Mouse (Mus musculus) midbrain, embryonic 10.5 days (tissue): ENCODE measurements at regions not wholly inside any gene's neighbourhood (a gene's known extent, or its start where the extent isn't known, plus 50 kb on each side); places are given as distances from the start of the nearest gene placed in this dataset.
A peak's percentile ranks its signal among the peaks of the same experiment; 100 is the strongest.
"Not testable (repeated sequence)": the region's sequence is repeated elsewhere in the genome, so short reads cannot be mapped to it uniquely, and the experiment has no call there.

Source experiments
- DNase-seq: peaks from one replicate; pipeline ENCODE4 v3.0.0-alpha.2; 2017; ENCODE audit warnings: low spot score
- H3K27ac ChIP-seq: fragments of 300-500 bp; sonication (generic); replicated peaks from 2 replicates; pipeline ENCODE4 v1.5.1; 2016; ENCODE audit warnings: mild to moderate bottlenecking
- H3K27me3 ChIP-seq: fragments of 300-500 bp; sonication (generic); 2 replicates; pipeline ENCODE4 v1.6.1; 2016; ENCODE audit warnings: low read depth, mild to moderate bottlenecking; ENCODE audit not compliant: poor library complexity, severe bottlenecking
- H3K36me3 ChIP-seq: fragments of 300-500 bp; sonication (generic); 2 replicates; pipeline ENCODE4 v1.6.1; 2016; ENCODE audit warnings: mild to moderate bottlenecking, moderate library complexity
- H3K4me1 ChIP-seq: fragments of 300-500 bp; sonication (generic); 2 replicates; pipeline ENCODE4 v1.6.1; 2016
- H3K4me3 ChIP-seq: fragments of 300-500 bp; sonication (generic); 2 replicates; pipeline ENCODE4 v1.5.1; 2016; ENCODE audit warnings: mild to moderate bottlenecking, moderate library complexity
- H3K9me3 ChIP-seq: fragments of 300-500 bp; sonication (generic); replicated peaks from 2 replicates; pipeline ENCODE4 v1.6.1; 2016; ENCODE audit warnings: mild to moderate bottlenecking
- WGBS: fragments of 180-500 bp; shearing (Covaris S2); methylation state at CpG from one replicate; pipeline ENCODE4 v1.1.7; 2016; 5-methylcytosine and 5-hydroxymethylcytosine counted together

DNA sequence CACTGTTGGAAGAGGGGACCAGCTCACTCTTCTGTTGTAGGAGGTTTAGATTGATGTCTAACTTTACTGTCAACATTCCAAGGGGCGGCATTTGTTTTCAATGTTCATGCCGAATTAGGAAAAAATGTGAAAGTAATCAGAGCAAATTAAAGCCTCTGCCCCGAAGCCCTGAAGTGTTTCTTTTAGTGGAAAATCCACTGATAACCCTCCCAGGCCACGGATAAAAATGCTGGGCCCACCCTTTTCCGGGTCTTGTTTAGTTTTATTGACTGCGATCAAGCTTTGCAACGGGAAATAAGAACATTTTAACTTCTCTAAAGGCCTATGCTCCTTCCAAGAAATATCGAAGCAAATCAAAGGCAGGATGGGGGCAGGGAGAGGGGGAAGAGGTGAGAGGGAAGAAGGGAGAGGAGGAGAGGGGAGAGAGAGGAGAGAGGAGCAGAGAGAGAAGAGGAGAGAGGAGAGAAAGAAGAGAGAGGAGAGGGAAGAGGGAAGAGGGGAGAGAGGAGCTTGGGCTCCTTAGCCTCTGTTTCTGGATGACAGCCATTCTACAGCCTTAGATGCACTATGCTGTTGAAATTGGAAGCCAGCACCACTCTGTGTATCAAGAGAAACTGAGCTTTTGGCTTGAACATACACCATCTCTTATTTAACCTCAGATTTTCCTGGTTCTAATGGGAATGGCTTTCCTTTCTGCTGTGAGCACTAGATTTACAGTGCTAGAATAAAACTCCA is 140.3 kb upstream of the Palmd start:
- 69% methylated on average over 8 of the region's 8 CpGs for WGBS
- Histone ChIP-seq H3K4me3 (no peak overlapping the region), H3K9me3 (no peaks in the 10 kb centered on the region), H3K4me1 (no peaks in the 10 kb centered on the region), H3K27me3 (no peaks in the 10 kb centered on the region), H3K36me3 (no peaks in the 10 kb centered on the region), H3K27ac (no peak overlapping the region)
- no peak for DNase-seq

DNA sequence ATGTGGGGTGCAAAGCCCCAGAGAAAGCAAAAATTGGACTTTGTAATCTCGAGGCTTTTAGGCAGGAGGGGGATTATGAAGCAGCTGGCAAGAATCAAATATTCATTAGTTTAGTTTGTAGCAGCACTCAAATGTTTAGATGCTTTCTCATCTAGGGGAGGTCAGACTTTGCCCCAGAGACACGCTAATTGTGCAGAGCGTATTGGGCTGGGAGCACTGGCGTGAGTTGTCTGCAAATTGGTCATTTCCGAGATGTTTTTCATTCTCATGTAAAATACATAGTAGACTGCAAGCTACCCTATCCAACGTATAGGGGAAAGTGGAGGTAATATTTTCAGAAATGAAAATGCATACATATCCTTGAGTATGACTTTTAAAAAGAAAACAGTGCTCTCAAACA is 139.2 kb upstream of the Palmd start:
- no peak for DNase-seq
- WGBS: 77% methylated on average over 6 of the region's 6 CpGs
- no peak overlapping the region for H3K27ac ChIP-seq
- H3K9me3 ChIP-seq: no peaks in the 10 kb centered on the region
- H3K36me3 ChIP-seq: no peaks in the 10 kb centered on the region
- no peaks in the 10 kb centered on the region for H3K4me1 ChIP-seq
- H3K27me3 ChIP-seq: no peaks in the 10 kb centered on the region
- H3K4me3 ChIP-seq: no peak overlapping the region

DNA sequence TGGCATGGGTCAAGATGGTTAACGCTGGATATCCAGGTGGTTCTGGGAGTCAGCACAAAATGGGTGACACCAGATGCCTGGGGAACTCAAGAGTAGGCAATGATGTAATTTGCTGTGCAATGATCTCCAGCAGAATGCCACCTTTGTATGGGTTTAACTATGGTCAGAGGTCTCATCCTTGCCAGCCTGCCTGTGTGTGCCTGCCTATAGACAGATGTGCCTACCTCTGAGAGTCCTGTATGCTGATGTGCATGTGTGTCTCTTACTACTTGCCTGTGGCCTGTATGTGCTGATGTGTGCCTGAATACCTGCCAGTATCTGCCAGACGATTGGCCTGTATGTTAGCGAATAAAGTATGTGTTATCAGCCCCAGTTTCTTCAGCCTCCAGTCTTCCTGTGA is 138.6 kb upstream of the Palmd start:
- Histone ChIP-seq H3K4me3 (no peak overlapping the region), H3K4me1 (no peaks in the 10 kb centered on the region), H3K36me3 (no peaks in the 10 kb centered on the region), H3K9me3 (no peaks in the 10 kb centered on the region), H3K27me3 (no peaks in the 10 kb centered on the region), H3K27ac (0 out of 2 replicates have a peak overlapping the region, but pooled peaks have one; percentile 9)
- WGBS: 85% methylated on average over 3 of the region's 3 CpGs
- DNase-seq: no peak

DNA sequence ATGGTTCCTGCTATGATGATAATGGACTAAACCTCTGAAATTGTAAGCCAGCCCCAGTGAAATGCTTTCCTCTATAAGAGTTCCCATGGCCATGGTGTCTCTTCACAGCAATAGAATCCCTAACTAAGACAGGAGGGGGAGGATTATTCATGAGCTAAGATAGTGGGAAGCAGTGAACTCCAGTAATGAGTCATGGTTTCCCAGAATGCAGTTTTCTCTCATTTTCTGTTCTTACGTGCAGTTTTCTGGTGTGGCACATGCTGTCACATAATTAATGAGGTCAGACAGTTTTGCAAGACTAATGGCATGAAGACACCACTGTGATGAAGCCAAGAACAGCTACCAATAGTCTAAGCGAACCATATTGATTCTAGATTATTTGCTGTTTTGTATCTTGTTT is 118.9 kb upstream of the Palmd start:
- no peaks in the 10 kb centered on the region for H3K27me3 ChIP-seq
- H3K36me3 ChIP-seq: no peaks in the 10 kb centered on the region
- 97% methylated on average over 2 of the region's 2 CpGs for WGBS
- no peaks in the 10 kb centered on the region for H3K4me1 ChIP-seq
- DNase-seq: no peak
- H3K9me3 ChIP-seq: no peaks in the 10 kb centered on the region
- H3K27ac ChIP-seq: no peak overlapping the region
- H3K4me3 ChIP-seq: no peak overlapping the region

DNA sequence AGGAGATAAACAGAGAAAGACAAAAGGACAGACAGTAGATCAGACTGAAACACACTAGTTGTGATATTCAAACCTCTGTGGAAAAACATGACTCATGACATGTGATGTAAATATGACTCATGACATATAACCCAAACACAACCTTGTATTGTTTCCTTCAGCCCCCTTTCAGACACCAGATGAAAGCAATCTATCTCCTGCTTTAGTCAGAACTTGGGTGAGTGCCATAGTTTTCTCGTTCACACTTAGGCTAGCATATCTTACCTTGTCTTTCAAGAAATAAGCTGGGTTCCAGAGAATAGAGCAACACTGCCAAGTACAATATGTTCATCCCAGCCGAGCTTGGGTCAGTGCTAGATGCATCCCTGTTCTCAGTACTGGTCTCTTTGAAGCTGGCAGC is 107.9 kb upstream of the Palmd start:
- WGBS: 87% methylated on average over 2 of the region's 2 CpGs
- Histone ChIP-seq H3K27ac (no peak overlapping the region), H3K36me3 (no peaks in the 10 kb centered on the region), H3K27me3 (no peaks in the 10 kb centered on the region), H3K9me3 (no peaks in the 10 kb centered on the region), H3K4me3 (no peak overlapping the region), H3K4me1 (no peaks in the 10 kb centered on the region)
- no peak for DNase-seq

DNA sequence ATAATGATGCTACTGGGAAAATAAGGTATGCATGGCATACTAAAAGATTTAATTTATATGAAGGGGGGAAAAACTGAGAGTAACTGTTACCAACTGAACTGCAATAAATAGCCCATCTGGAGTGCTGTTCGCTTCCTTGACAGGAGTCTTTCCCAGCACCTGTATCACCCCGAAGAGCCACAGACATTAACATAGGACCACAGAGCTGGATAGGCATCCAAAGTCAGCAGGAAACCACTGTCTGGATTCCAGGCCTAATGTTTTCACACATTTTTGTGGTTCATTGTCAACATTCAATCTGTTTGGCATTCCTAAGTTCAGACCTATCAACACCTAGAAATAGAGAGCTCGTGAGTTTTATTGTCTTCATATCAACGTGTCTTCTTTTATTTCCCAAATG is 104.6 kb upstream of the Palmd start:
- Histone ChIP-seq H3K4me3 (no peak overlapping the region), H3K36me3 (no peaks in the 10 kb centered on the region), H3K27ac (no peak overlapping the region), H3K9me3 (no peaks in the 10 kb centered on the region), H3K4me1 (no peaks in the 10 kb centered on the region), H3K27me3 (no peaks in the 10 kb centered on the region)
- no peak for DNase-seq
- 83% methylated on average over 4 of the region's 4 CpGs for WGBS

DNA sequence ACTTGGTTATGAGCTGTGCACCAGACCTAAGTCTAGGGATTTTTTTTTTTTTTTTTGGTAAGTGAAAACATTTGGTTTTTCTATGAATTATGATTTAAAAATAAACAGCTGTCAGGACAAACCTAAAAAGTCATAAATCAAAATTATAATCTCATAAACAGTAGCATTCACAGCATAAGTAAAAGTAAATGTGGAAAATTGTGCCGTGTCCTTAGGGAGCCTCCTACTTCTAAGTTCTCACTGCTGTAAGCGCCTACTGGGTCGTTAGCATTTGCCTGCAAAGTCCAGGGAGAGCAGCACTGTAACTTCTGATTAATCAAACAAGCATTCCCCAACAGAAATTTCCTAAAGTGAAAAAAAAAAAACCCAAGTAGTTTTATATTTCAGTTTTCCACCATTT is 104.2 kb upstream of the Palmd start:
- Histone ChIP-seq H3K36me3 (no peaks in the 10 kb centered on the region), H3K27me3 (no peaks in the 10 kb centered on the region), H3K9me3 (no peaks in the 10 kb centered on the region), H3K27ac (no peak overlapping the region), H3K4me3 (no peak overlapping the region), H3K4me1 (no peaks in the 10 kb centered on the region)
- 78% methylated on average over 3 of the region's 3 CpGs for WGBS
- no peak for DNase-seq

DNA sequence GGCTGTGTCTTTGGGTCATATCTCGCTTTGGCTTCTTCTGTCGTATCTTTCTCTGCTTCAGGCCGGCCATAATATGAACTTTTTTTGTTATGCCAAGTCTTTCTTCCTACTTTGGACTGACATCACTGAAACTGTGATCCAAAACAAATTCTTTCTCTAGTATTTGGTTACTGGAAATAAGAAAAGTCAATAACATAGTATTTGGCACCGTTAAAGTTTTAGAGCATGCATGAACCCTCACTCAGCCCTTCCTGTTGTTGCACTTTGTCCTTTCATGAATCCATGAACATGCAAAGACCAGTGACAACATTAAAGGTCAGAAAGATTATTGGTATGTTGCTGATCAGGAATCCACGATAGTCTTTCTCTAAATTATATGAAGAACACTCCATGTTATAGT is 103.1 kb upstream of the Palmd start:
- Histone ChIP-seq H3K4me3 (no peak overlapping the region), H3K27me3 (no peaks in the 10 kb centered on the region), H3K9me3 (no peaks in the 10 kb centered on the region), H3K36me3 (no peaks in the 10 kb centered on the region), H3K4me1 (no peaks in the 10 kb centered on the region), H3K27ac (no peak overlapping the region)
- 89% methylated on average over 5 of the region's 5 CpGs for WGBS
- DNase-seq: no peak

DNA sequence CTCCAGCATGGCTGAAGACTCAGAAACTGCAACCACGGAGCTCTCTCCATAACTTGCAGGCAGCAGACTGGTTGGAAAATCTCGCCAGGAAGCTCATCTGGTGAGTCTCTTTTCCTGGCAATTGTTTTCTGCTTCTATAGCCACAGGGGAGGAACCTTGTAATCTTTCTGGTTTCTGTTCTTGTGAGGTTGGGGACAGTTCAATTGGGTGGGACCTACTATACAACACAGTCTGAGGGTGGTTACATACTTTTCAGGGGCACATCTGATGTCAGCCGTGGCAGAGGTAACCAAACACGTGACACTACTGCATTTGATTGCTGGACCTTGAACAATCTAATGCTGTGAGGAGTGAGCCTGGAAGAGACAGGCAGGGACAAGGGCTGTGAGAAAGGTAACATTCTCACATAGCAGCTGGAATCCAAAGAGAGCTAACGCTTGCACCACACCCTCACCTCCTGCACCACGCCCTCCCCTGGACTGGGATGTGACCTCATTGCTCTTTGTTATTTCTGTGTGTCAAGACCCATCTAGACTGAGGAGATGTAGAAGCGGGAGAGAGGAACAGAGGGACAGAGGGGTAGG is 98.8 kb upstream of the Palmd start:
- H3K27ac ChIP-seq: no peak overlapping the region
- 77% methylated on average over 7 of the region's 7 CpGs for WGBS
- no peaks in the 10 kb centered on the region for H3K9me3 ChIP-seq
- no peaks in the 10 kb centered on the region for H3K36me3 ChIP-seq
- no peak for DNase-seq
- H3K27me3 ChIP-seq: no peaks in the 10 kb centered on the region
- H3K4me3 ChIP-seq: no peak overlapping the region
- no peaks in the 10 kb centered on the region for H3K4me1 ChIP-seq

DNA sequence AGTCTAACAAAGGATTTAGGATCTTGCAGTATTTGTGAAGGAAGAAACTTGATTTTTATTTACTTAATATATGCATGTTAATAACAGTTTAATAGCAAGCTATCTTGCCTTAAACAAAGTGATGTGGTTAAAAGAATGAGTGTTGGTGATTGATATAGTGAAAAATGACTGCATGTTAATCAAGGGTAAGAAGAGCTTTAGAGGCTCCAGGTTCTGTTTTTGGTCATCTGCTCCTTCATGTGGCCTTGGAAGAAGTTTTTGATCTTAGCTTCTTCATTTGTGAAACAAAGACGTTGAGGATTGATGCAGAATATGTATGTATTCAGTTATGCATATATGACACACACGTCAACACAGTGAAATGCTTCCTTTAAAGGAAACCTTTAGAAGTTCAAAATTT is 97.1 kb upstream of the Palmd start:
- 77% methylated on average over 2 of the region's 2 CpGs for WGBS
- H3K4me3 ChIP-seq: no peak overlapping the region
- H3K27ac ChIP-seq: no peak overlapping the region
- no peaks in the 10 kb centered on the region for H3K4me1 ChIP-seq
- DNase-seq: no peak
- H3K27me3 ChIP-seq: no peaks in the 10 kb centered on the region
- no peaks in the 10 kb centered on the region for H3K36me3 ChIP-seq
- no peaks in the 10 kb centered on the region for H3K9me3 ChIP-seq

DNA sequence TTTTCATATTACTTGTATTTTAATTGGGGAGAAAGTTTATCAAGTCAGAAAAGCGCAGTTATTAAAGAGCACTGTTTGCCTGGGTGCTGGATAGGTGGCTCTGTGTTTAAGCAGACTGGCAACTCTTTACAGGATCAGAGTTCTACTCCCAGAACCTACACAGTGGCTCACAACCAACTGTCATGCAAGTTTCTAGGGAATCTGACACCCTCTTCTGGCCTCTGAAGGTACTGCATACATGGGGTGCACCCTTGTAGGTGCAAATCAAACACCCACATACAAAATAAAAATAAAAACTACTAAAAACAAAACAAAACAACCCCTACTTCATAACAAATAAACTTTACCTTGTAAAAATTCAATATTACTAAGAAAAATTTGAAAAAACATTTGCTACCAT is 93.0 kb upstream of the Palmd start:
- Histone ChIP-seq H3K4me1 (no peaks in the 10 kb centered on the region), H3K27me3 (no peaks in the 10 kb centered on the region), H3K4me3 (no peak overlapping the region), H3K27ac (no peak overlapping the region), H3K36me3 (no peaks in the 10 kb centered on the region), H3K9me3 (no peaks in the 10 kb centered on the region)
- DNase-seq: no peak
- 63% methylated on average over 1 of the region's 1 CpGs for WGBS

DNA sequence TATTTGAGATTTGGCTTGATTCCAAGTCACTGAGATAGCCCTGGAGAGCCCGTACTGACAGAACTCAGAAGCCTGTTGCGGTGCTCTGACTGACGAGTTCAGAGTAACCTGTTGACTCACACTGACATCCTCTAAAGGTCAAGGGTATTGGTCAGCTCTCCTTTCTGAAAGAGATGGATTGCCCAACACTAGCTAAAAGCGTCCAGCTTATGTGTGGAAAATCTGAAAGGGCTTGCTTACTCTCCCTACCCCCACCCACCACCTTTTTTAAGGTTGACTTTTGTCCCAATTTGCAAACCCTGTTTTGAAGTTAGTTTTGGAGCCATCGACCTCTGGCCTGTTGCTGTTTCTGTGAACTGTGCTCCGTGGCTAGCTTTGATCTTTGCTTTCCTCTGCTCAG is 92.4 kb upstream of the Palmd start:
- Histone ChIP-seq H3K36me3 (no peaks in the 10 kb centered on the region), H3K27me3 (no peaks in the 10 kb centered on the region), H3K9me3 (no peaks in the 10 kb centered on the region), H3K27ac (no peak overlapping the region), H3K4me3 (no peak overlapping the region), H3K4me1 (no peaks in the 10 kb centered on the region)
- 68% methylated on average over 6 of the region's 6 CpGs for WGBS
- DNase-seq: no peak

DNA sequence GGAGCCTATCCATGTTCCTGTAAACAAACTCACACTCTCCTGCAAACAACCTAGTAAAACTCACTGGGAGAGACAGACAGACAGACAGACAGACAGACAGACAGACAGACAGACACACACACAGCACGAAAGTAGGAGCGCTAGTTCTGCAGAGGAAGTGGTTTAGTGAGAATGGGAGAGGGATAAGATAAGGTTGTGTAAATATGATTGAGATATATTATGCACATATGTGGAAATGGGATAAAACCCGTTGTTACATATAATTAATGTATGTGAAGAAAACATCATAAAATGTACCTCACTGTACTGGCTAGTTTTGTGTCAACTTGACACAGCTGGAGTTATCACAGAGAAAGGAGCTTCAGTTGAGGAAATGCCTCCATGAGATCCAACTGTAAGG is 85.9 kb upstream of the Palmd start:
- DNase-seq, H3K36me3 ChIP-seq, H3K27ac ChIP-seq, H3K4me1 ChIP-seq, H3K27me3 ChIP-seq, H3K4me3 ChIP-seq, H3K9me3 ChIP-seq: not testable (repeated sequence)
- WGBS: 90% methylated on average over 3 of the region's 3 CpGs

DNA sequence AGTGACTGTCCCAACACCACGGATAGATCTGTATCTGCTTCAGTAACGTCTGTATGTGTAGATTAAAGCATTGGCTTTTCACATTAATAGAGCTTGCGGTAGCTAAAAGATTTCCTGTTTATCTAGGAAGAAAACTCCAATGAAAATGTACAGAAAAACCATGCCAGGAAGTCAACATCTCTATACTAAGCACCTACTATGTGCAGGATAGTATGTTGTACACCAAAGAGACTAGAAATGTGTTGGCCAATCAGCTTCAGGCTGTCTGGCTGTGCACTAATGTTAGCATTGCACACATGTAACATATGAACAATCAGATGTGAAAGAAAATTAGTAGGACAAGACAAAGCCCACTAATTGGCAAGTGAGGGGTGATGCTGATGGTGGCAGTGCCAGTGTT is 82.6 kb upstream of the Palmd start:
- no peaks in the 10 kb centered on the region for H3K4me1 ChIP-seq
- DNase-seq: no peak
- 88% methylated on average over 3 of the region's 3 CpGs for WGBS
- H3K27ac ChIP-seq: no peak overlapping the region
- H3K9me3 ChIP-seq: no peaks in the 10 kb centered on the region
- H3K36me3 ChIP-seq: no peaks in the 10 kb centered on the region
- no peak overlapping the region for H3K4me3 ChIP-seq
- H3K27me3 ChIP-seq: no peaks in the 10 kb centered on the region
